Mouse (Mus musculus) kidney, adult 10 weeks (tissue): Measurements from ENCODE around the gene Inmt. TPM values are rescaled to one million over a fixed set of nuclear protein-coding genes. Genes with fewer than 3 reads are reported as not detected.

ENCODE experiments used
- polyA plus RNA-seq: library from polyadenylated mRNA; stranded (reverse); fragments of 350-450 nt; fragmentation: Illumina TruSeq; extraction: RNeasy Lipid Tissue Mini Kit (QIAGEN cat#74804); gene quantifications from one replicate; pipeline ENCODE4 v1.2.3, GENCODE M21; 2014; ENCODE audit warnings: low read depth, low replicate concordance

The Inmt gene
- 58.6 TPM for polyA plus RNA-seq

GRCm38 (mm10) chr6:55174741-55175181 lies at the start of gene Inmt:
Inmt (minus strand) TSS chr6:55175043.

GRCm38 (mm10) chr6:55202913-55203910 lies 28.4 kb upstream of the Inmt start, which contains the start of gene Mindy4:
Mindy4 (plus strand) TSS chr6:55203383.

DNA sequence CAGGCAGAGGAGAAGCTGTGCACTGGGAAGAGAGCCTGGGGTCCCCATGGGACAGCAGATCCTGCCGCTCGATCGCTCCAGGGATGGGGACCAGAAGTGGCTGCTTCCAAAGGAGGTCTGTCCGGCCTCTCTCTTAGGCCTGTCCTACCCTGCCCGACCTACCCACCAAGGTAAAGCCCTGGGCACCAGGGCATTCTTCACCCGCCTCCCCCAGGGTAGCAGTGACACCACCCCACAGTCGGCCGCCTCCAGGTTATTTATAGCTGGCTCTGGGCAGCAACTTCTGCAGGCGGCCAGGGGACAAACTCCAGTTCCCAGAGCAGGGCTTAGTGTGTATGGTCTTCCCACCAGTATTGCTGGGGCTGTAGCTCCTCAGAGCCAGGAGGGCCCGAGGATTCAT lies 42.0 kb downstream of the Inmt start, which contains the start of gene Crhr2:
Crhr2 (minus strand) TSS at position 223 of the 400 bp plus-strand sequence.

Other genes with a start within 250 kb of the Inmt start
- gene Nod1, start 202.4 kb downstream of the Inmt start, polyA plus RNA-seq = 6.2 TPM
- gene Ggct, start 182.1 kb downstream of the Inmt start, polyA plus RNA-seq = 165 TPM
- 94.5 TPM for gene Gars, start 137.0 kb downstream of the Inmt start, polyA plus RNA-seq
- gene Crhr2, start 42.0 kb downstream of the Inmt start, polyA plus RNA-seq = not detected
- gene Mindy4, start 28.3 kb upstream of the Inmt start, polyA plus RNA-seq = 4.6 TPM
- 121 TPM for gene Aqp1, start 161.4 kb upstream of the Inmt start, polyA plus RNA-seq
- not detected for gene Ghrhr, start 201.3 kb upstream of the Inmt start, polyA plus RNA-seq